Mouse (Mus musculus) E14TG2a.4 (cell line): ENCODE data around the gene Zfp64.

ENCODE experiments used
- CTCF ChIP-seq: conservative IDR thresholded peaks from 2 replicates; pipeline ENCODE4 v1.5.1; 2014; ENCODE audit warnings: low read length
- POU5F1 ChIP-seq: IDR thresholded peaks from 2 replicates; pipeline ENCODE4 v1.6.1; 2014; ENCODE audit warnings: low read length, borderline replicate concordance

- TF ChIP-seq CTCF (no peak), POU5F1 (no peak)
Observed at GRCm38 (mm10) chr2:168882997-168883396, 72.4 kb downstream of the Zfp64 start.
